Mouse (Mus musculus): ENCODE data around the gene Nadsyn1.
A peak's percentile ranks its signal among the peaks of the same experiment; 100 is the strongest.

- TF ChIP-seq EP300 (IDR thresholded peaks at IDR 0.05; ENCODE audit: low read depth) (no peak), CTCF (IDR thresholded peaks at IDR 0.05; ENCODE audit: low read depth) (peak; percentile 87)
These were observed 68.5 kb downstream of the Nadsyn1 start for GRCm38 (mm10) chr7:143753990-143754715.
